8 mouse cellular contexts compared by ENCODE assay signal in genomic region chr2:131262213-131262672, GRCm38 (mm10). TPM values are rescaled to one million over a fixed set of nuclear protein-coding genes. Genes with fewer than 3 reads are reported as not detected.
A peak's percentile ranks its signal among the peaks of the same experiment; 100 is the strongest.
DNase-seq lines count a peak whose midpoint lies in the region; ATAC-seq lines count a peak whose summit lies in the region.

Gene Pank2 (plus strand): TSS chr2:131262495.

- peak; percentile 100 for ATAC-seq in hindbrain, embryonic 11.5 days (ENCODE audit: low FRiP score)

- DNase-seq in Muller cell, postnatal 12 days (ENCODE audit: inconsistent ontology term), result peak; percentile 97
- DNase-seq in cerebellum, adult 9-11 months, result peak; percentile 98
- DNase-seq in frontal cortex, adult 2 months (ENCODE audit: extremely low spot score in 1 of 2, low spot score in 1 of 2), result peak; percentile 98 to 99
- DNase-seq in hindbrain, embryonic 11.5 days (ENCODE audit: low spot score), result peak; percentile 97
- peak; percentile 98 to 99 for DNase-seq in layer of hippocampus, postnatal 10 days (ENCODE audit: low spot score in 2 of 2)
- peak; percentile 99 for DNase-seq in lung, postnatal 10 days
- DNase-seq in ovary, postnatal 36 days (ENCODE audit: low spot score), result peak; percentile 97
- DNase-seq in thymus, postnatal 25 days, result peak; percentile 98

- WGBS in hindbrain, embryonic 11.5 days, result under 1% methylated on average over 49 of the region's 49 CpGs

- H3K4me2 ChIP-seq in hindbrain, embryonic 11.5 days (replicated peaks; ENCODE audit: low read depth, low read length), result peak within 1 kb of the TSS; percentile 72

- H3K27ac ChIP-seq in hindbrain, embryonic 11.5 days (ENCODE audit: low read depth, low read length), result peak within 1 kb of the TSS; percentile 99

- peak within 1 kb of the TSS; percentile 94 for H3K4me3 ChIP-seq in hindbrain, embryonic 11.5 days (ENCODE audit: low read depth, low read length)

- H3K9ac ChIP-seq in hindbrain, embryonic 11.5 days (ENCODE audit: low read depth, low read length), result peak within 1 kb of the TSS; percentile 96

- no peaks in the 10 kb centered on the region for H3K9me3 ChIP-seq in hindbrain, embryonic 11.5 days (ENCODE audit: control insufficient read depth, low read length)

- H3K4me1 ChIP-seq in hindbrain, embryonic 11.5 days (replicated peaks; ENCODE audit: control insufficient read depth, insufficient read depth, low read length), result peaks cover 3% of the 10 kb centered on the region; the same call in 1 of the 2 replicates

- no peaks in the 10 kb centered on the region for H3K27me3 ChIP-seq in hindbrain, embryonic 11.5 days (ENCODE audit: control insufficient read depth, insufficient read depth, low read length)

- no peaks in the 10 kb centered on the region for H3K36me3 ChIP-seq in hindbrain, embryonic 11.5 days (ENCODE audit: control insufficient read depth, insufficient read depth, low read length)

RNA-seq across cellular contexts. Expression of gene Pank2, which starts in this region (rescaled TPM):
- 37.7 and 38.9 TPM in 2 replicates for polyA plus RNA-seq in frontal cortex, adult 2 months (2012; rRNA removed)
- 49.6 and 58.0 TPM in 2 replicates for polyA plus RNA-seq in hindbrain, embryonic 11.5 days (2014; fragmentation: Nextera tagmentation; extraction: Ambion mirVana)
- total RNA-seq in layer of hippocampus, postnatal 10 days (2021), result 10 to 100 TPM; 64.8 to 69.1 TPM

Comparison
In these comparisons a context has a peak if more than half of its experiments do, and no peak if none do; other contexts are left out.
1. Peak in every context shown above with its lines: DNase-seq, ATAC-seq, H3K4me3 ChIP-seq and H3K27ac ChIP-seq.